Mouse (Mus musculus) stomach, postnatal 0 days (tissue): ENCODE results near the gene Mlh1. TPM values are rescaled to one million over a fixed set of nuclear protein-coding genes. Genes with fewer than 3 reads are reported as not detected.

ENCODE experiments used
- ATAC-seq: fragments of 200-750 bp; cut with Nextera tagmentation; 2 replicates; pipeline ENCODE4 v1.8.0; 2017; ENCODE audit not compliant: low FRiP score, low TSS enrichment
- DNase-seq: peaks from one replicate; pipeline ENCODE4 v3.0.0-alpha.2; 2016; ENCODE audit warnings: low spot score
- H3K27ac ChIP-seq: fragments of 300-500 bp; sonication (generic); replicated peaks from 2 replicates; pipeline ENCODE4 v1.5.1; 2014; ENCODE audit warnings: mild to moderate bottlenecking, control low read depth
- H3K27me3 ChIP-seq: fragments of 300-500 bp; sonication (generic); 2 replicates; pipeline ENCODE4 v1.6.1; 2014; ENCODE audit warnings: low read length; ENCODE audit not compliant: control insufficient read depth, insufficient read depth
- H3K36me3 ChIP-seq: fragments of 300-500 bp; sonication (generic); 2 replicates; pipeline ENCODE4 v1.6.1; 2014; ENCODE audit warnings: low read length, mixed read lengths; ENCODE audit not compliant: control insufficient read depth, insufficient read depth
- H3K4me1 ChIP-seq: fragments of 300-500 bp; sonication (generic); replicated peaks from 2 replicates; pipeline ENCODE4 v1.6.1; 2014; ENCODE audit warnings: antibody characterized with exemption; ENCODE audit not compliant: control insufficient read depth, insufficient read depth
- H3K4me2 ChIP-seq: fragments of 300-500 bp; sonication (generic); replicated peaks from 2 replicates; pipeline ENCODE4 v1.6.1; 2014; ENCODE audit warnings: low read depth, mild to moderate bottlenecking, control low read depth, moderate library complexity
- H3K4me3 ChIP-seq: fragments of 300-500 bp; sonication (generic); 2 replicates; pipeline ENCODE4 v1.5.1; 2014; ENCODE audit warnings: low read depth, low read length, control low read depth
- H3K9ac ChIP-seq: fragments of 300-500 bp; sonication (generic); 2 replicates; pipeline ENCODE4 v1.6.1; 2014; ENCODE audit warnings: mild to moderate bottlenecking, low read length, control low read depth, mixed read lengths
- H3K9me3 ChIP-seq: fragments of 300-500 bp; sonication (generic); 2 replicates; pipeline ENCODE4 v1.6.1; 2016; ENCODE audit warnings: low read length; ENCODE audit not compliant: control insufficient read depth
- CTCF ChIP-seq: IDR thresholded peaks from 2 replicates; pipeline ENCODE4 v1.5.1; 2016; ENCODE audit warnings: antibody characterized with exemption, low read depth, mild to moderate bottlenecking, moderate library complexity
- EP300 ChIP-seq: optimal IDR thresholded peaks from 2 replicates; pipeline ENCODE3; 2016; ENCODE audit warnings: antibody characterized with exemption
- WGBS: fragments of 180-500 bp; shearing (Covaris S2); extraction: QIAGEN DNeasy Blood & Tissue Kit; methylation state at CpG from one replicate; pipeline ENCODE4 v1.1.7; 2014; 5-methylcytosine and 5-hydroxymethylcytosine counted together
- polyA plus RNA-seq: library from polyadenylated mRNA; unstranded; fragments of >200 nt; fragmentation: Nextera tagmentation; extraction: Ambion mirVana; gene quantifications from 2 replicates; pipeline ENCODE4 v1.2.1, GENCODE M21; 2015

Mlh1 gene
- polyA plus RNA-seq, 1 experiment from 2014 or later, result 16.1 TPM

DNA sequence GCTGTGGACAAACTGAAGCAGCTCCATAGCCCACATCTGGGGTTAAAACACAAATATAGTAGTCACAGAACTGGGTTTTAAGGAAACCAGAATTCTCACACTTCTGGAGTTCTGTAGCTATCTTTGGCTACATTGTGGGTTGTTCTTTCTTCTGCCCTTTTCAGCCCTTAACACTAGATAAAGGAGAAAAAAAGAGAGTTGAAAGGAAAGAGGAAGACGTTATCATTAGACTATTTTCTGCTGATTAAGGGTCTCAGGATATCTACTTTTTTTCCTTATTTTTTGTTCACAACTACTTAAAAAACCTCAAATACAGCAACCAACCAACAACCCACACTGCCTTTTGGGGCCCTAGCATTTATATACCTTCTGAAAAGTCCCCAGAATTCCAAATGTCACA, 73.3 kb downstream of the Mlh1 start:
- no peaks in the 10 kb centered on the region for H3K4me1 ChIP-seq
- no peak overlapping the region for H3K4me3 ChIP-seq
- H3K4me2 ChIP-seq, result no peak overlapping the region
- H3K36me3 ChIP-seq, result no peaks in the 10 kb centered on the region; the same call in 1 of the 2 replicates
- H3K9ac ChIP-seq, result no peak overlapping the region
- H3K27ac ChIP-seq, result no peak overlapping the region
- no peaks in the 10 kb centered on the region for H3K9me3 ChIP-seq
- H3K27me3 ChIP-seq, result no peaks in the 10 kb centered on the region
- ATAC-seq, result no peak
- no peak for DNase-seq
- 71% methylated on average over 1 of the region's 1 CpGs for WGBS
- TF ChIP-seq CTCF, result no peak

DNA sequence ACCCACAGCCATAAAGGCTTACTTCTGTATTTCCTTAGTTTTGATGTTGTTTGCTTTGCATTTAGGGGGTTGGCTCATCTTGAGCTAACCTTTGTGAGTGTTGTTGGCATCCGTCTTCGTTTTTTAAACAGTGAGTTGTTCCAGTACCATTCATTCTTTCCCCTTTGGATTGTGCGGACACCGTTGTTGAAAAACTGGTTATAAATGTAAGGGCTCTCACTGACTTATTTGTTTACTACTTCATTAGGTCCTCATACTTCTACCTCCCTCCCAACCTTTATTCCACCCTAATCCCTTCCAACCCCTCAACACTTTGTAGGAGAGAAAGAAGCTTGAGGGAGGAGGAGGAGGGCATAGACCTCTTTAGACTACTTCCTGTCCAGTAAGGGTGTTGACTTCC, 73.9 kb downstream of the Mlh1 start:
- TF ChIP-seq CTCF, result no peak
- no peak for TF ChIP-seq EP300
- Histone ChIP-seq H3K27ac (no peak overlapping the region), H3K9me3 (no peaks in the 10 kb centered on the region), H3K4me1 (no peaks in the 10 kb centered on the region), H3K9ac (no peak overlapping the region), H3K4me2 (no peak overlapping the region), H3K4me3 (no peak overlapping the region), H3K36me3 (no peaks in the 10 kb centered on the region; the same call in 1 of the 2 replicates), H3K27me3 (no peaks in the 10 kb centered on the region)
- WGBS, result 76% methylated on average over 4 of the region's 4 CpGs
- ATAC-seq (no peak), DNase-seq (no peak)

DNA sequence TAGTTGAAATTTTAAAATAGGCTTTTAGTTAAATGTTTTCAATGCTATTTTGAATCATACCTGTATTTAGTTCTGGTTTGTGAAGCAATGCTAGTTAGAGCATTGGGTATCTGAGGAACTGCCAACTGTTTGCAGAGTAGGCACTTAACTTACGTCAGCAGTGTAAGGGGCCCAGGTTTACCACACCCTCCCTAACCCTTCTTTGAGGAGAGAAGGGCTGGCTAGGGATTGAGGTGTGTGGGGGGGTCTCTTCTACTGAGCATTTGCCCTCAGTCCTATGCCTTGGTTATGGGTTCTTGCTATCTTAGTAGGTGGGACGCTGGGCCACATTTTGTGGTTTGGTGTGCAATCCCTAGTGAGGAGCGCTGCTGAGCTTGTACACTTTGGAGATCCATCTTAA, 74.5 kb downstream of the Mlh1 start:
- WGBS, result 83% methylated on average over 3 of the region's 3 CpGs
- no peak for DNase-seq

DNA sequence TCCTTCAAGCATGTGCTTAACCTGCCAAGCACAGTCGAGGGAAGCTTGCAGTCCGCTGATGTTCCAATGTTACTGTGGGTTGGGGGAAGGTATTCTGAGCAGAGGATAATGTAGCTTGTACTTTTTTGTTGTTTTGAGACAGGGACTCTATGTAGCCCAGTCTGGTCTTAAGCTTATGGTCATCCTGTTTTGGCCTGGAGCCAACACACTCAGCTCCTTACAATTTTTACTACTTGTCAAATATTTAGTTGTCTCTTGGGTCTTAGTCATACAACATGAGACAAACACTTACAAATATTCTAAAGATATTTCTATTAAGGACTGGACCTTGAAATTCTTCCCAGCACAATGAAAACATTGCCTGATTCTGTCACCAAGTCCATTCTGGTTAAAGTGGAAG, 78.4 kb downstream of the Mlh1 start:
- TF ChIP-seq CTCF (no peak), EP300 (no peak)

More for the DNA sequence above, 74.5 kb downstream of the Mlh1 start:
- H3K36me3 ChIP-seq, result no peaks in the 10 kb centered on the region; the same call in 1 of the 2 replicates
- no peaks in the 10 kb centered on the region for H3K9me3 ChIP-seq
- no peak overlapping the region for H3K27ac ChIP-seq
- H3K4me2 ChIP-seq, result no peak overlapping the region
- no peaks in the 10 kb centered on the region for H3K27me3 ChIP-seq
- no peak overlapping the region for H3K4me3 ChIP-seq
- ATAC-seq, result no peak
- no peak for TF ChIP-seq EP300
- H3K4me1 ChIP-seq, result no peaks in the 10 kb centered on the region
- H3K9ac ChIP-seq, result no peak overlapping the region

DNA sequence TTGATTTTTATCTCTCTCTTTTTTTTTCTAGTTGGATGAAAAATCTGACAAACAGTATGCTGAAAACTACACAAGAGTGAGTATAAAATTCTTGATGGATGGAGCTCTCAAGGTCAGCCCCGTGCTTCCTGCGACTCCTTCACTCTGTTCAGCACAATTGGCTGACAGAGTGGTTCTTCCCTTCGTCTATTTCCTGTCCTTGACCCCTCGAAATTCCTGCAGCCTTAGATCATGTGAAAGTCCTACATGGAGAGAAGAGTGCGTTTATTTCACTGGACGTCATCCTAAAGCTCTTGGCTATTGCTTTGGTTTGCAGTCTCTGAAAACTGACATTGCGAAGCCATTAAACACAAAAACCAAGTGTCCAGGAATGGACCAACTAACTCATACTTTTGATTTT, 82.9 kb downstream of the Mlh1 start:
- no peak for TF ChIP-seq CTCF
- no peak for TF ChIP-seq EP300
- Histone ChIP-seq H3K9ac (no peak overlapping the region), H3K9me3 (no peaks in the 10 kb centered on the region), H3K27ac (no peak overlapping the region), H3K4me3 (no peak overlapping the region), H3K4me1 (no peaks in the 10 kb centered on the region), H3K4me2 (no peak overlapping the region), H3K27me3 (no peaks in the 10 kb centered on the region), H3K36me3 (0 out of 2 replicates have a peak, but pooled peaks cover 5% of the 10 kb centered on the region)
- DNase-seq (no peak), ATAC-seq (no peak)
- 64% methylated on average over 7 of the region's 7 CpGs for WGBS

More for the DNA sequence above, 78.4 kb downstream of the Mlh1 start:
- DNase-seq (no peak), ATAC-seq (no peak)
- no peak overlapping the region for H3K4me3 ChIP-seq
- no peaks in the 10 kb centered on the region for H3K27me3 ChIP-seq
- H3K4me2 ChIP-seq, result no peak overlapping the region
- no peak overlapping the region for H3K27ac ChIP-seq
- 0 out of 2 replicates have a peak, but pooled peaks cover 5% of the 10 kb centered on the region for H3K36me3 ChIP-seq
- no peaks in the 10 kb centered on the region for H3K9me3 ChIP-seq
- 87% methylated on average over 2 of the region's 2 CpGs for WGBS
- no peak overlapping the region for H3K9ac ChIP-seq
- H3K4me1 ChIP-seq, result no peaks in the 10 kb centered on the region

DNA sequence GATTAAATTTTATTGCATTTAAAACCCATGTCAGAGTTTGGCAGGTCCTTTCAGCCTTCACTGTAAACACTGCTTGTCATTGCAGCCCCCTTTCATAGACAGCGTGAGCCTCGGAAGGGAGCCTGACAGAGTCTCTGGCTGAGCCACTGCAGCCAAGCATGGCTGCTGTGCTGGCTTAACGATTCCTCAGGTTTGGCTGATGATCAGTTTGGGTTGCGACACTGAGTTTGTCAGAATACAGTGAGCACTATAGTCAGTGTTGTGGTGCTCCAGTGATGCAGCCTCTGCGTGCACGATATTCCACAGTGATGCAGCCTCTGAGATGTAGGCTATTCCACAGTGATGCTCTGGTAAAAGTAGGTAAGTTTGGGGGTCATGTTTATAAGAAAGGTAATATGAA, 84.7 kb downstream of the Mlh1 start:
- Histone ChIP-seq H3K9me3 (no peaks in the 10 kb centered on the region), H3K27ac (no peak overlapping the region), H3K4me2 (no peak overlapping the region), H3K4me1 (no peaks in the 10 kb centered on the region), H3K27me3 (no peaks in the 10 kb centered on the region), H3K36me3 (0 out of 2 replicates have a peak, but pooled peaks cover 5% of the 10 kb centered on the region), H3K4me3 (no peak overlapping the region), H3K9ac (no peak overlapping the region)
- ATAC-seq, result no peak
- WGBS, result 81% methylated on average over 6 of the region's 6 CpGs
- TF ChIP-seq CTCF (no peak), EP300 (no peak)
- no peak for DNase-seq
